Mouse (Mus musculus) spleen, adult 2 months (tissue): ENCODE data around the gene Slc35f5. TPM values are rescaled to one million over a fixed set of nuclear protein-coding genes. Genes with fewer than 3 reads are reported as not detected.

ENCODE experiments used
- DNase-seq, 2 experiments: peaks; one replicate each; pipeline versions ENCODE4 v3.0.0 to v3.0.0-alpha.2; 2012 to 2021; ENCODE audit warnings: low spot score in 2 of 2, low read depth in 1 of 2
- H3K27ac ChIP-seq: fragments of 200-500 bp; 2 replicates; pipeline ENCODE4 v1.5.1; 2012; ENCODE audit warnings: low read length, inconsistent platforms; ENCODE audit not compliant: insufficient read depth
- H3K27me3 ChIP-seq: fragments of 200-500 bp; 2 replicates; pipeline ENCODE4 v1.6.1; 2012; ENCODE audit warnings: mild to moderate bottlenecking, moderate library complexity, low read length, inconsistent platforms; ENCODE audit not compliant: control insufficient read depth, insufficient read depth
- H3K36me3 ChIP-seq: fragments of 200-500 bp; 2 replicates; pipeline ENCODE4 v1.6.1; 2012; ENCODE audit warnings: mild to moderate bottlenecking, low read length, inconsistent platforms; ENCODE audit not compliant: control insufficient read depth, insufficient read depth
- H3K4me1 ChIP-seq: fragments of 200-500 bp; 2 replicates; pipeline ENCODE4 v1.6.1; 2011; ENCODE audit warnings: inconsistent platforms; ENCODE audit not compliant: control insufficient read depth, insufficient read depth, insufficient read length
- H3K4me3 ChIP-seq: fragments of 200-500 bp; 2 replicates; pipeline ENCODE4 v1.5.1; 2011; ENCODE audit warnings: mild to moderate bottlenecking, inconsistent platforms; ENCODE audit not compliant: insufficient read depth, insufficient read length; ENCODE audit errors: extremely low read depth
- CTCF ChIP-seq: fragments of 200-500 bp; IDR thresholded peaks from 2 replicates; pipeline ENCODE4 v1.5.1; 2011; ENCODE audit warnings: mild to moderate bottlenecking, inconsistent platforms; ENCODE audit not compliant: insufficient read depth, insufficient read length, insufficient replicate concordance; ENCODE audit errors: extremely low read depth
- POLR2A ChIP-seq: fragments of 200-500 bp; IDR thresholded peaks from 2 replicates; pipeline ENCODE4 v1.6.1; 2011; ENCODE audit warnings: low read depth, low read length, inconsistent platforms
- WGBS: fragments of 180-500 bp; shearing (Covaris S2); methylation state at CpG from one replicate; pipeline ENCODE4 v1.1.7; 2018; 5-methylcytosine and 5-hydroxymethylcytosine counted together
- polyA plus RNA-seq: library from polyadenylated mRNA; depleted of rRNA; stranded (reverse); fragments of >200 nt; gene quantifications from 2 replicates; pipeline ENCODE4 v1.2.3, GENCODE M21; 2012; rRNA removed

Gene Slc35f5
- 3.5 and 3.8 TPM in 2 replicates for polyA plus RNA-seq

- peak within 1 kb of the TSS; percentile 80 for H3K4me3 ChIP-seq
- H3K27me3 ChIP-seq, result no peaks in the 10 kb centered on the region
- H3K36me3 ChIP-seq, result no peaks in the 10 kb centered on the region
- H3K27ac ChIP-seq, result peak within 1 kb of the TSS; percentile 70
- DNase-seq, result peak; percentile 58 to 83
- no peaks in the 10 kb centered on the region; the same call in 1 of the 2 replicates for H3K4me1 ChIP-seq
- under 1% methylated on average over 60 of the region's 61 CpGs for WGBS
- TF ChIP-seq POLR2A (peak; percentile 10; the same call in 1 of the 2 replicates), CTCF (no peak)
These were observed at the start of gene Slc35f5 for GRCm38 (mm10) chr1:125560259-125561192. Slc35f5 (plus strand) TSS chr1:125560595.

- no peak for DNase-seq
- WGBS, result 95% methylated on average over 5 of the region's 5 CpGs
- no peak for TF ChIP-seq CTCF
- TF ChIP-seq POLR2A, result no peak
- Histone ChIP-seq H3K4me3 (no peak overlapping the region), H3K36me3 (no peaks in the 10 kb centered on the region), H3K27me3 (no peaks in the 10 kb centered on the region), H3K4me1 (peaks cover 3% of the 10 kb centered on the region; the same call in 1 of the 2 replicates), H3K27ac (no peak overlapping the region)
These were observed 45.7 kb upstream of the Slc35f5 start for GRCm38 (mm10) chr1:125514706-125515105.

- DNase-seq, result no peak
- H3K27me3 ChIP-seq, result no peaks in the 10 kb centered on the region
- WGBS, result 85% methylated on average over 7 of the region's 7 CpGs
- H3K4me3 ChIP-seq, result no peak overlapping the region
- H3K27ac ChIP-seq, result no peak overlapping the region
- H3K4me1 ChIP-seq, result peaks cover 3% of the 10 kb centered on the region; the same call in 1 of the 2 replicates
- H3K36me3 ChIP-seq, result no peaks in the 10 kb centered on the region
- no peak for TF ChIP-seq CTCF
- no peak for TF ChIP-seq POLR2A
These were observed 43.3 kb upstream of the Slc35f5 start for GRCm38 (mm10) chr1:125516910-125517659.

GRCm38 (mm10) chr1:125519107-125519611, 41.2 kb upstream of the Slc35f5 start:
- Histone ChIP-seq H3K27ac (no peak overlapping the region), H3K36me3 (no peaks in the 10 kb centered on the region), H3K27me3 (no peaks in the 10 kb centered on the region), H3K4me3 (no peak overlapping the region), H3K4me1 (peaks cover 3% of the 10 kb centered on the region; the same call in 1 of the 2 replicates)
- 36% methylated on average over 5 of the region's 5 CpGs for WGBS
- TF ChIP-seq POLR2A (no peak), CTCF (peak; percentile 18; the same call in 1 of the 2 replicates)
- peak; percentile 15 to 18 for DNase-seq

GRCm38 (mm10) chr1:125525965-125526665, 34.3 kb upstream of the Slc35f5 start:
- Histone ChIP-seq H3K27ac (no peak overlapping the region), H3K4me1 (no peaks in the 10 kb centered on the region; the same call in 1 of the 2 replicates), H3K27me3 (no peaks in the 10 kb centered on the region), H3K4me3 (no peak overlapping the region), H3K36me3 (no peaks in the 10 kb centered on the region)
- TF ChIP-seq CTCF, result no peak
- no peak for TF ChIP-seq POLR2A
- DNase-seq, result no peak
- 58% methylated on average over 7 of the region's 7 CpGs for WGBS

DNA sequence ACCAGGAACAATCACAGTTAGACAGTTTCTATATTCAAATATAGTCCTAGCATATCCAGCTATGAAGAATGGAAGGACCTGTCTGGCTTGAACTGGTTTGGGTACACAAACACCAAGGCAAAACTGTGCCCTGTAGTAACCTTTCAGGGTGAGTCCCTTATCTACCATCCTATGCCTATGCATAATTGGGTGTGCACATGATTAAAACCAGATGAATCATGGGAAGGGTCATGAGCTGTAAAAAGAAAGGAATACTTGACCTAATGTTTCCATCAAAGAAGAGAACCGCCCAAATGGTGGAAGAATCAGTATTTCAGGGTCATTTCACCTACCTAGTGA, 33.8 kb upstream of the Slc35f5 start:
- Histone ChIP-seq H3K4me1 (no peaks in the 10 kb centered on the region; the same call in 1 of the 2 replicates), H3K27me3 (no peaks in the 10 kb centered on the region), H3K36me3 (no peaks in the 10 kb centered on the region), H3K4me3 (no peak overlapping the region), H3K27ac (no peak overlapping the region)
- no peak for TF ChIP-seq POLR2A
- TF ChIP-seq CTCF, result no peak
- 89% methylated on average over 1 of the region's 1 CpGs for WGBS
- no peak for DNase-seq
